Mouse (Mus musculus) hindbrain, embryonic 14.5 days (tissue): Measurements from ENCODE around the gene Cracr2a. TPM values are rescaled to one million over a fixed set of nuclear protein-coding genes. Genes with fewer than 3 reads are reported as not detected.
A peak's percentile ranks its signal among the peaks of the same experiment; 100 is the strongest.

Experiments
- ATAC-seq: fragments of 200-750 bp; cut with Nextera tagmentation; 2 replicates; pipeline ENCODE4 v1.8.0; 2017; ENCODE audit warnings: moderate number of reproducible peaks, mild to moderate bottlenecking, moderate TSS enrichment, moderate library complexity; ENCODE audit not compliant: low FRiP score
- DNase-seq: peaks from one replicate; pipeline ENCODE4 v3.0.0-alpha.2; 2015; ENCODE audit warnings: low spot score
- H3K27ac ChIP-seq: fragments of 300-500 bp; sonication (generic); 2 replicates; pipeline ENCODE4 v1.5.1; 2014; ENCODE audit warnings: mild to moderate bottlenecking, moderate library complexity
- H3K27me3 ChIP-seq: fragments of 300-500 bp; sonication (generic); 2 replicates; pipeline ENCODE4 v1.6.1; 2014; ENCODE audit warnings: mild to moderate bottlenecking, low read length, mixed read lengths; ENCODE audit not compliant: control insufficient read depth, insufficient read depth
- H3K36me3 ChIP-seq: fragments of 300-500 bp; sonication (generic); replicated peaks from 2 replicates; pipeline ENCODE4 v1.6.1; 2014; ENCODE audit not compliant: control insufficient read depth, insufficient read depth
- H3K4me1 ChIP-seq: fragments of 300-500 bp; sonication (generic); replicated peaks from 2 replicates; pipeline ENCODE4 v1.6.1; 2014; ENCODE audit warnings: antibody characterized with exemption, low read length, mixed read lengths; ENCODE audit not compliant: control insufficient read depth, insufficient read depth
- H3K4me2 ChIP-seq: fragments of 300-500 bp; sonication (generic); replicated peaks from 2 replicates; pipeline ENCODE4 v1.6.1; 2014; ENCODE audit warnings: mild to moderate bottlenecking, moderate library complexity
- H3K4me3 ChIP-seq: fragments of 300-500 bp; sonication (generic); replicated peaks from 2 replicates; pipeline ENCODE4 v1.5.1; 2014; ENCODE audit warnings: mild to moderate bottlenecking, low read length
- H3K9ac ChIP-seq: fragments of 300-500 bp; sonication (generic); 2 replicates; pipeline ENCODE4 v1.6.1; 2014
- H3K9me3 ChIP-seq: fragments of 300-500 bp; sonication (generic); 2 replicates; pipeline ENCODE4 v1.6.1; 2016; ENCODE audit warnings: low read length; ENCODE audit not compliant: control insufficient read depth
- WGBS: fragments of 180-500 bp; shearing (Covaris S2); extraction: QIAGEN DNeasy Blood & Tissue Kit; methylation state at CpG from one replicate; pipeline ENCODE4 v1.1.7; 2014; 5-methylcytosine and 5-hydroxymethylcytosine counted together
- polyA plus RNA-seq: library from polyadenylated mRNA; unstranded; fragments of >200 nt; fragmentation: Nextera tagmentation; extraction: Ambion mirVana; gene quantifications from 2 replicates; pipeline ENCODE4 v1.2.1, GENCODE M21; 2014

Gene Cracr2a
- polyA plus RNA-seq, 1 experiment from 2014 or later = 0.43 TPM

- 81% methylated on average over 7 of the region's 7 CpGs for WGBS
- no peak overlapping the region for H3K4me3 ChIP-seq
- no peak overlapping the region; the same call in 1 of the 2 replicates for H3K27ac ChIP-seq
- H3K36me3 ChIP-seq = peaks cover 6% of the 10 kb centered on the region; the same call in 1 of the 2 replicates
- no peaks in the 10 kb centered on the region for H3K9me3 ChIP-seq
- no peaks in the 10 kb centered on the region for H3K4me1 ChIP-seq
- ATAC-seq (no peak), DNase-seq (no peak)
- H3K27me3 ChIP-seq = no peaks in the 10 kb centered on the region
- H3K4me2 ChIP-seq = no peak overlapping the region
- no peak overlapping the region for H3K9ac ChIP-seq
Observed at GRCm38 (mm10) chr6:127692298-127692697, 131.2 kb downstream of the Cracr2a start.

GRCm38 (mm10) chr6:127693681-127694080 is 132.5 kb downstream of the Cracr2a start:
- 91% methylated on average over 7 of the region's 7 CpGs for WGBS
- Histone ChIP-seq H3K27me3 (no peaks in the 10 kb centered on the region), H3K36me3 (peaks cover 11% of the 10 kb centered on the region; the same call in 1 of the 2 replicates), H3K4me3 (no peak overlapping the region), H3K4me2 (no peak overlapping the region), H3K9ac (no peak overlapping the region), H3K27ac (no peak overlapping the region), H3K9me3 (no peaks in the 10 kb centered on the region), H3K4me1 (no peaks in the 10 kb centered on the region)
- DNase-seq (no peak), ATAC-seq (no peak)

- DNase-seq (peak; percentile 72), ATAC-seq (peak; percentile 83)
- WGBS = 3% methylated on average over 9 of the region's 11 CpGs
- H3K27me3 ChIP-seq = no peaks in the 10 kb centered on the region
- H3K9me3 ChIP-seq = no peaks in the 10 kb centered on the region
- H3K4me2 ChIP-seq = no peak overlapping the region
- H3K27ac ChIP-seq = peak overlapping the region; percentile 78
- H3K4me3 ChIP-seq = no peak overlapping the region
- no peak overlapping the region for H3K9ac ChIP-seq
- H3K4me1 ChIP-seq = peaks cover 18% of the 10 kb centered on the region
- peaks cover 12% of the 10 kb centered on the region; the same call in 1 of the 2 replicates for H3K36me3 ChIP-seq
Observed at GRCm38 (mm10) chr6:127701036-127701783, 140.1 kb downstream of the Cracr2a start.

GRCm38 (mm10) chr6:127708218-127708628 is 147.1 kb downstream of the Cracr2a start:
- 65% methylated on average over 1 of the region's 1 CpGs for WGBS
- Histone ChIP-seq H3K9ac (no peak overlapping the region), H3K4me3 (no peak overlapping the region), H3K4me1 (no peaks in the 10 kb centered on the region; the same call in 1 of the 2 replicates), H3K27ac (0 out of 2 replicates have a peak overlapping the region, but pooled peaks have one; percentile 7), H3K36me3 (0 out of 2 replicates have a peak, but pooled peaks cover 7% of the 10 kb centered on the region), H3K4me2 (no peak overlapping the region), H3K9me3 (no peaks in the 10 kb centered on the region), H3K27me3 (no peaks in the 10 kb centered on the region)
- no peak for DNase-seq
- peak; percentile 59; the same call in 1 of the 2 replicates for ATAC-seq

DNA sequence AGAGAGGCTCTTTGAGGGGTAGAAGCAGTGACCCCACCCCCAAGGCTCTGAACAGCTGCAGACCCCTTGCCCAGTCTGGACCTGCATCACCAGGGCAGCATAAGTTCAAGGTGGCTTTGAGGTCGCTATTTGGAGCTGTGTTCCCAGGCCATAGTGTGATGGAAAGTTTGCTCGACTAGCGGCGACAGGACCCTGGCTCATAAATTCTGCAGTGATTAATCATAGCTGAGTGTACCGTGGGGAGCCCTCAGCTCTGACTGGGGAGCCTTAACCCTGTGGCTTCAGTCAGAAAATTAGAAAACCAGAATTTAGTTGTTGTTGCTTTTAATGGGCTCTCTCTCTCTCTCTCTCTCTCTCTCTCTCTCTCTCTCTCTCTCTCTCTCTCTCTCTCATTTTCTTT is 153.8 kb downstream of the Cracr2a start:
- ATAC-seq = no peak
- H3K9me3 ChIP-seq = no peaks in the 10 kb centered on the region
- H3K4me2 ChIP-seq = no peak overlapping the region
- peaks cover 12% of the 10 kb centered on the region for H3K4me1 ChIP-seq
- H3K27me3 ChIP-seq = no peaks in the 10 kb centered on the region
- no peak for DNase-seq
- H3K36me3 ChIP-seq = no peaks in the 10 kb centered on the region
- no peak overlapping the region for H3K4me3 ChIP-seq
- H3K9ac ChIP-seq = no peak overlapping the region
- WGBS = 55% methylated on average over 5 of the region's 5 CpGs
- H3K27ac ChIP-seq = no peak overlapping the region

GRCm38 (mm10) chr6:127715428-127715827 is 154.3 kb downstream of the Cracr2a start:
- no peak overlapping the region for H3K4me2 ChIP-seq
- H3K9me3 ChIP-seq = no peaks in the 10 kb centered on the region
- no peak for ATAC-seq
- H3K4me1 ChIP-seq = peaks cover 12% of the 10 kb centered on the region
- WGBS = 38% methylated on average over 5 of the region's 5 CpGs
- H3K36me3 ChIP-seq = no peaks in the 10 kb centered on the region
- H3K27me3 ChIP-seq = no peaks in the 10 kb centered on the region
- H3K9ac ChIP-seq = no peak overlapping the region
- no peak overlapping the region for H3K4me3 ChIP-seq
- no peak for DNase-seq
- H3K27ac ChIP-seq = no peak overlapping the region

DNA sequence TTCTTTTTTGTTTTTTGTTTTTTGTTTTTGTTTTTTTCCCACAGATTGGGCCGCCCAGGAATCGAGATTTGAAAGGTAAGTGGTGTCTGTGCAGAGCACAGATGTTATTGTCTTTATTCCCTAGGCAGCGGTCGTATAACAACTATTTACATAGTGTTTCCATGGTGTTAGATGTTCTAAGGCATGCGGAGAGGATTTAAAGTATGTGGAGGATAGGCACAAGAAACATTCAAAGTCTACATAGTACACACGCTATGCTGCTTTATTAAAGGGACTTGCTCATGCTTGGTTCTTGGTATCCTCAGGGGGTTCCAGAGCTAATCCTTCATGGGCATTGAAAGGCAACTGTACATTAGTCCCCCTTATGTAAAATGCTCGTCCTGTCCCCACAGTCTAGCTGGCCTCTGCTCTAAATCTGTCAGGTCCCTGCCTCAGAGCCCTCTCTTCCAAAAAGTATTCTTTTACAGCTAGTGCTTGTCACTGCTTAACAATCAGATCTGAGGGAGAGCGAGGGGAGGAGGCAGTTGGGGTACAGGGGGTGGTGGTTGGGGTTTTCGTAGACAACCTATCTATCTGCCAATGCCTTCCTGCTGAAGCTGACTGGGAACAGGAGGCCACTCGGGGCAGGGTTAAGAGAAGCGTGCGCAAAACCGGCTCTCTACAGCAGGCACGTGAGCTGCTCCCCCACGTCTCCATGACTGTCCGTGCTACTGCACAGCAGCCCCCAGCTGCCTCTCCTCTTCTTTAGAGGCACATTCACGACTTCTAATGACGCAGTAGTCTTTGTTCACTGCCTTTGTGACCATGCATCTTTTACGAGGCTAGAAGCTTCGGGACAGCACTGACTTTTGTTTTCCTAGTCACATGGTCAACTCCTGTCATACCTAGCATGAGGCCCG is 156.3 kb downstream of the Cracr2a start:
- Histone ChIP-seq H3K36me3 (no peaks in the 10 kb centered on the region), H3K9ac (0 out of 2 replicates have a peak overlapping the region, but pooled peaks have one; percentile 29), H3K9me3 (no peaks in the 10 kb centered on the region), H3K4me3 (no peak overlapping the region), H3K27me3 (no peaks in the 10 kb centered on the region), H3K4me2 (peak overlapping the region; percentile 28), H3K4me1 (peaks cover 12% of the 10 kb centered on the region), H3K27ac (peak overlapping the region; percentile 60)
- DNase-seq = peak; percentile 52
- WGBS = 15% methylated on average over 21 of the region's 21 CpGs
- peak; percentile 54; the same call in 1 of the 2 replicates for ATAC-seq

GRCm38 (mm10) chr6:127719875-127720274 is 158.7 kb downstream of the Cracr2a start:
- no peak for ATAC-seq
- H3K4me3 ChIP-seq = no peak overlapping the region

GRCm38 (mm10) chr6:127723126-127723525 is 162.0 kb downstream of the Cracr2a start:
- 10% methylated on average over 8 of the region's 8 CpGs for WGBS
- DNase-seq = no peak
- peak overlapping the region; percentile 38 for H3K27ac ChIP-seq
- H3K4me3 ChIP-seq = no peak overlapping the region
- no peak for ATAC-seq
- no peaks in the 10 kb centered on the region for H3K36me3 ChIP-seq
- peaks cover 12% of the 10 kb centered on the region for H3K4me1 ChIP-seq
- H3K9me3 ChIP-seq = no peaks in the 10 kb centered on the region
- H3K9ac ChIP-seq = no peak overlapping the region
- no peaks in the 10 kb centered on the region for H3K27me3 ChIP-seq
- H3K4me2 ChIP-seq = peak overlapping the region; percentile 18; the same call in 1 of the 2 replicates

More at GRCm38 (mm10) chr6:127719875-127720274, 158.7 kb downstream of the Cracr2a start:
- Histone ChIP-seq H3K27me3 (no peaks in the 10 kb centered on the region), H3K9me3 (no peaks in the 10 kb centered on the region), H3K4me1 (peaks cover 22% of the 10 kb centered on the region), H3K27ac (no peak overlapping the region), H3K9ac (no peak overlapping the region), H3K36me3 (no peaks in the 10 kb centered on the region), H3K4me2 (no peak overlapping the region)
- 67% methylated on average over 14 of the region's 14 CpGs for WGBS
- no peak for DNase-seq
